Mouse (Mus musculus) macrophage (primary cell): ENCODE measurements around the gene Gm21976. TPM values are rescaled to one million over a fixed set of nuclear protein-coding genes. Genes with fewer than 3 reads are reported as not detected.

ENCODE experiments used
- H3K27ac ChIP-seq: fragments of 350-480 bp; formaldehyde crosslinking; 2 replicates; pipeline ENCODE4 v1.9.0; 2021
- H3K36me3 ChIP-seq: fragments of 350-480 bp; formaldehyde crosslinking; 2 replicates; pipeline ENCODE4 v1.9.0; 2021; ENCODE audit errors: inconsistent target
- H3K4me3 ChIP-seq: fragments of 350-480 bp; formaldehyde crosslinking; 2 replicates; pipeline ENCODE4 v1.9.0; 2021; ENCODE audit errors: inconsistent target
- H3K79me2 ChIP-seq: fragments of 350-480 bp; formaldehyde crosslinking; 2 replicates; pipeline ENCODE4 v1.9.0; 2021; ENCODE audit errors: inconsistent target
- WGBS: methylation state at CpG from one replicate; pipeline ENCODE4 v1.1.7; 2026; ENCODE audit warnings: inconsistent platforms; ENCODE audit not compliant: missing documents; 5-methylcytosine and 5-hydroxymethylcytosine counted together
- polyA plus RNA-seq: library from polyadenylated mRNA; stranded (reverse); fragments of 250-400 nt; gene quantifications from 3 replicates; pipeline ENCODE4 v1.2.4, GENCODE M21; 2018; ENCODE audit warnings: inconsistent platforms

Gm21976 gene
- polyA plus RNA-seq, 1 experiment from 2014 or later, result not detected

GRCm38 (mm10) chr13:98354090-98354801 lies 74.6 kb downstream of the Gm21976 start, which contains the start of gene Foxd1:
TSS of gene Foxd1 (plus strand) at chr13:98354242.
- Histone ChIP-seq H3K79me2 (no peaks in the 10 kb centered on the region), H3K36me3 (no peaks in the 10 kb centered on the region), H3K4me3 (no peak within 1 kb of the TSS), H3K27ac (no peak within 1 kb of the TSS)
- WGBS, result 1% methylated on average over 74 of the region's 76 CpGs

- WGBS, result 1% methylated on average over 99 of the region's 102 CpGs
- Histone ChIP-seq H3K36me3 (no peaks in the 10 kb centered on the region), H3K27ac (no peak overlapping the region), H3K79me2 (no peaks in the 10 kb centered on the region), H3K4me3 (no peak overlapping the region)
Observed at GRCm38 (mm10) chr13:98354871-98355558, 75.3 kb downstream of the Gm21976 start.

DNA sequence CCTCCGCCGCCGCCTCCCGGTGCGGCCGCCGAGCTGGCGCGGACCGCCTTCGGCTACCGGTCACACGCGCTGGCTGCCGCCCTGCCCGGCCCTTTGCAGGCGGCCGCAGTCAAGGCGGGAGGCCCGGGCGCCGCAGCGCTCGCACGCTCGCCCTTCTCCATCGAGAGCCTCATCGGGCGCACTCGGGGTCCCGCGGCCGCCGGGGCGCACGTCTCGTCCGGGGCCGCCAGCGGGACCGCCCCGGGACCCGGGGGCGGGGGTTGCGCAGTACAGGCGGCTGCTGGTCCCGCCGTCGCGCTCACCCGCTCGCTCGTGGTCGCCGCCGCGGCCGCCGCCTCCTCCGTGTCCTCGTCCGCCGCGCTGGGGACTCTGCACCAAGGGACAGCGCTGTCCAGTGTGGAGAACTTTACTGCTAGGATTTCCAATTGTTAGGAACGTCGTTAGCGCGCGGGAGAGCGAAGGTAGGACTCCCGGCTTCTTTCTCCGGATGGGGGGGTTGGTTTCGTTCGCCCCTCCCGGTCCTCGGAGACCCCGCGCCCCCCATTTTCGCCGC lies 75.9 kb downstream of the Gm21976 start:
- H3K36me3 ChIP-seq, result no peaks in the 10 kb centered on the region
- 2% methylated on average over 80 of the region's 81 CpGs for WGBS
- H3K79me2 ChIP-seq, result no peaks in the 10 kb centered on the region
- no peak overlapping the region for H3K4me3 ChIP-seq
- H3K27ac ChIP-seq, result no peak overlapping the region

DNA sequence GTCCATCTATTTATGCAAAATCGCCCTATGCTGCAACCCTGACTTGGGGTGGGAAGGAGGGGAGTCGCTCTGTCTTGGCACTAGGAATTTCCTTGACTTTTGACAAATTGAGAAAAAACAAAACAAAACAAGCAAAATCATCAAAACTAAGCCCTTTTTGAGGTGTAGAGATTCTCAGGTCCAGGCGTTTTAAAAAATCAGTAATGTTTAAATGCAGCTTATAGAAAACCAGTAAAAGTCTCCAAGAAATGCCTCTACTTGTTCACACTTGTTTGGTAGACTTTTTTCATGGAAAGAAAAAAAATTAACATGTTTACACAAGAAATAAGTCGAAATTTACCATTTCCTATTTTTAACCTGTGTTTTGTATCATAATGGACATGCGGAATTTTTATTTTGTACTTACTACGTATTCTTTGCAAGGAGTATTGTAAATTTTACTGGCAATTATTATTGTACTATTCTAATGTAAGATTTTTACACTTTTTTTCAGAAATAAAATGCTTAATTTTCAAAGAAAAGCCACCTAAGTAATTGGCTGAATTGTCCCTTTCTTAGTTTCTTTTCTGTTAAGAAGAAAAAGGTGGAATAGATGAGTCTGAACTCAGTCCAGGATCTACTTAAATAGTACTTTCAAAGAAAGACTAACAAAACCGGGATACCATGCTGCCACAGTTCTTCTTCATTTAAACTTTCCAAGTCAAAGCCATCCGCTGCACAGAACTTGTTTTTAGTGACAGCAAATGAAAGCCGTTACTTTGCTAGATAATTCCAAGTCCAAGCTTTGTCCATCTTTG lies 76.7 kb downstream of the Gm21976 start:
- H3K27ac ChIP-seq, result no peak overlapping the region
- H3K79me2 ChIP-seq, result no peaks in the 10 kb centered on the region
- WGBS, result 17% methylated on average over 9 of the region's 9 CpGs
- H3K36me3 ChIP-seq, result no peaks in the 10 kb centered on the region
- no peak overlapping the region for H3K4me3 ChIP-seq

Other genes starting within 250 kb of the Gm21976 start
- gene Arhgef28, start 73.4 kb upstream of the Gm21976 start, polyA plus RNA-seq, result not detected in 3 replicates
- 12.3 to 19.6 TPM (median 15.1 TPM) in 3 replicates for gene Utp15, start 16.8 kb upstream of the Gm21976 start, polyA plus RNA-seq
- gene Ankra2, start 16.8 kb upstream of the Gm21976 start, polyA plus RNA-seq, result 17.2 to 20.5 TPM (median 18.5 TPM) in 3 replicates
- gene Btf3, start 37.1 kb downstream of the Gm21976 start, polyA plus RNA-seq, result 403 to 596 TPM (median 502 TPM) in 3 replicates
- not detected in 3 replicates for gene Foxd1, start 74.4 kb downstream of the Gm21976 start, polyA plus RNA-seq
- 0.78 to 1.1 TPM in 2 of 3 replicates, not detected in the other for gene Gm10320, start 212.1 kb downstream of the Gm21976 start, polyA plus RNA-seq